Mouse (Mus musculus) cerebellum, adult 8-10 months (tissue): ENCODE data around the gene Zfp595.
"Not testable (repeated sequence)": the region's sequence is repeated elsewhere in the genome, so short reads cannot be mapped to it uniquely, and the experiment has no call there.

Experiments
- DNase-seq: peaks from one replicate; pipeline ENCODE4 v3.0.0; 2022

Zfp595 gene

DNA sequence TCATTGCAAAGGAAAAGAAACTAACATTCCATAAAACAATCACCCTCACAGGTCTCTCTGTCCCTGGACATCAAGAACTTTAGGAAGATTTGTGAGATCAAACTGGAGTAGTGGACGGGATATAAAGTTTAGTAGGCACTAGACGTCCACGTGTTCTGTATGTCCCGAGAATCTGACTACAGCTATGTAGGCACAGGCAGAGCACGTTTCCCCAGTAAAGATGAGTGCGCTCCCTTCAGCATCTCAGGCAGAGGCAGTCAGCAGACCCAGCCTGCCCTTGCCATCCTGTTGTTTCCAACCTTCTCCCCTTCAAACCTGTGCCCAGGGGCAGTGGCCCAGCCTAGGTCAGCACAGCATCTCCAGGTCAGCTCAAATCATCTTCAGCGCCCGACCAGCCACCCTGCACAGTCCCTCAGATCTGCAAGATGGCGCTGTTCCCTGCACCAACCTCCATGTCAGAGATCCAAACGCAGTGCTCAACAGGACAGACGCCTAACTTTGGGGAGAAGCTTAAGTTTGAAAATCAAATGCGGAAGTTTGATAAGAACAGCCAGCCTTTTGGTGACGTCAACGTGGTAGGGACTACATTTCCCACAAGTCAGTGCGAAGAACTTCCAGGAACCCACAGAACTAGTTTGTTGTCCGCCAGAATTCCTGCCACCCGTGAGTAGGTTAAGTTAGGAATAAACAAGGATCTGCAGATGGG is at the start of gene Zfp595:
Zfp595 (minus strand) TSS at position 552 of the 706 bp plus-strand sequence.
- DNase-seq: peak; percentile 69

DNA sequence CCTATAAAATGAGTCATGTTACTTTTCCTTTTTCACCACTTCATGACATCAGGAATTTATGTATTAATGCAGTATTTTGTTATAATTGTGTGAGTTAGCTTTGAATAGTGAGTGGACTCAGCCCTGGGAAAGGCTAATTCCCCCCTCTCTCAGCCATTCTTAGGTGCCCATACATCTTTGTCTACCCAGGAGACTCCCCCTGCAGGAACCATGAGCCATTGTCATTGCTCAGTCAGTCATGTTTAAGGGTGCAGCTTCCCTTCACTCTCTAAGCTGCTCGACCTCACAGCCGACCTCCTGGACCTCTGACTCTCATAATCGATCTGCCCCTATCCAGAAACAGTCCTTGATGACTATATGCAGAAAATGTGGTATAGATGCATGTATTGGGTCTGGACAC is 43.9 kb upstream of the Zfp595 start:
- not testable (repeated sequence) for DNase-seq

DNA sequence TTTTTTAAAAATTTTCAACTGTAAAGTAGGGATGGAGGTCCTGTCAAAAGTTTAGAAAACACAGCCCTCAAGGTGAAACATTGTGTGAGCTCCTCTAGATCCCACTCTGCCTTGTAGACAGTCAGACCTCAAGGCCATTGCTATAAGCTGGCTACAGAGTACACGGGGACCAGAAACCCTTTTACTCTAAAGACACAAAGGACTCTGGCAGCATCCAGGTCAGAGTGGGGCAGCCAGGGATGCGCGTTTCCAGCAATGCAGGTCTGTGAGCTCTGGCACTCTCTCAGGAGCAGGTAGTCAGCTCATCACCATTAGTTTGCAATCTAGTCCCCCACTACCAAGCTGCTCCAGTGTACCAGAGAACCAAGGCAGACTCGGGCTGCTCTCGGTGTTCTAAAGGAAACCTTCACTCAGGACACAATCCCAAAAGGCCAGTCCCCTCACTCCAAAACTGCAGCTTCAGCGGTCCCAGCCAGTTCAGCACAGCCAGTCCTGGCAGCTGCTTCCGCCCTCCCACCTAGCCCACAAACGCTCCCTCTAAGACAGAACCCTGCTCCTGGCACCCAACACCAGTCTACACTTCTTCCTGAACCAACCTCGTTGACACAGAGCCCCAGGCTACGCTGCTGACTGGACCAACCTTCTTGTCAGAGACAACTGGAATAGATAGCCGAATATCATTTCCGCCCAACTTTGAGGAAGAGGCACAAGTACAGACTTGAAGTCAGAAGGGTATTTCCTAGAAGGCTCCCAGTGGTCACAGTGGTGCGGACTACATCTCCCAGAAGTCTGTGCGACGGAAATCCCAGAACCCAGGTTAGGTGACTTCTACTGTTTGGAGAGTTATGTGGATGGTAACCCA is 42.9 kb upstream of the Zfp595 start, which contains the start of the genes Gm28041 and Zfp456:
Gm28041 (minus strand) TSS at position 684 of the 862 bp plus-strand sequence.
Zfp456 (minus strand) TSS at position 761 of the 862 bp plus-strand sequence.
- not testable (repeated sequence) for DNase-seq

DNA sequence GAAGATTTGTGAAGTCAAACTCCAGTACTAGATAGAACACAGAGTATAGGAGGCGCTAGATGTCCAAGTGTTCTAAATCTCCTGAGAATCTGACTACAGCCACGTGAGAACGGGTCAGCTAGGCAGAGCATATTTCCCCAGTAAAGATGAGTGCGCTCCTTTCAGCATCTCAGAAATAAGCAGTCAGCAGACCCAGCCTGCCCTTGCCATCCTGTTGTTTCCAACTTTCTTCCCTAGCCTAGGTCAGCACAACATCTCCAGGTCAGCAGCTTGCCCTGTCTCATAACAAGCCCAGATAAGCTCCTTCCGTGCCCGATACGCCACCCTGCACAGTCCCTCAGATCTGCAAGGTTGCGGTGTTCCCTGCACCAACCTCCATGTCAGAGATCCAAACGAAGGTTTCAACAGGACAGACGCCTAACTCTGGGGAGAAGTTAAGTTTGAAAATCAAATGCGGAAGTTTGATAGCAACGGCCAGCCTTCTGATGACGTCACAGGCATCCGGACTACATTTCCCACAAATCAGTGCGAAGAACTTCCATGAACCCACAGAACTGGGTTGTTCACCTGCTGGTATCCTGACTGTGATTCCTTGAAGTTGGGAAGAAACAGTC is 27.9 kb upstream of the Zfp595 start, which contains the start of the genes Gm28044 and Zfp953:
Gm28044 (minus strand) TSS at position 406 of the 614 bp plus-strand sequence.
Zfp953 (minus strand) TSS at position 475 of the 614 bp plus-strand sequence.
- DNase-seq: peak; percentile 87

DNA sequence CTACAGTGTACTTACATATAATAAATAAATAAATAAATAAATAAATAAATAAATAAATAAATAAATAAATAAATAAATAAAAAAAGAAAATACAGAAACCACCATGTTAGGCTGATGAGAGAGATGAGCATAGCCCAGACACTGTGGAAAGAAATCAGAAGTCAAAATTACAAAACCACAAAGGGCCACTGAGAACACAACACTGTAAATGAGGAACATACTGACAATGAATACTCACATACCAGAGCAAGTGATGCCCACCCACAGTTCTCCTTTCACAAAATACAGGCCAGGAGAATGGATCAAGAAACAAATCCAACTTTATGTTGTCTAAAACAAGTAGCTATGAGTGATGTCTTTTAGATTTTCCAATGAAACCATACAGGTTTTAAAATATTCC is 19.5 kb upstream of the Zfp595 start:
- no peak for DNase-seq

DNA sequence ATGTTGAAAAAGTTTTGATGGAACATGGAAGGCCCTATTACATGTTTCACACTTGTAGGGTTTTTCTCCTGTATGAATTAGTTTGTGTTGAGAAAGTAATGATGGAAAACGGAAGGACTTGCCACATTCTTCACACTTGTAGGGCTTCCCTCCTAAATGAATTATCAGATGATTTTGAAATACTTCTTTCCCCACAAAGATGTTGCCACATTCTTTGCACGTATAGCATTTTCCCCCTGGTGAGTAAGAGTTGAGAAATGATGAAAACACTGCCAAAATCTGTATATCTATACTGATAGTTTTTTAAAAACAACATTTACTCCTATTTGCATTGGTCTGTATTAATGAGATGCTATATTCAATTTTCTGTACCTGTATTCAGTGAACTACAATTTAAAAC is 11.1 kb upstream of the Zfp595 start:
- DNase-seq: no peak

DNA sequence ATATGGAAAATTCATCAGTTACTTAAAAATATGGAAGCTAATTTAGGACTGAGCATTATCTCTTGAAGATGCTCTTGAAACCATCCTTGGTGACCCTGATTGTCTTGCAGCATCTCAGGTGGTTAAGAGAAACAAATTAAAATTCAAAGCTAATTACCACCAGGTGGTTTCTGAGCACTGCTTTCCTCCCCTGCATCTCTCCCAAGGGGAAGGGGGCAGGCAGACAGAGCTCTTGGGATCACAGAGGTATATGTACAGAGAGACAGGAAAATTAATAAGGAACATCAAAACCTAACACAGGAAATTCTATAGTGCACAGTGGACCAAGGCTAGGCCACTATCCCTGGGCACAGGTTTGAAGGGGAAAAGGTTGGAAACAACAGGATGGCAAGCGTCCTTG is 507 bp upstream of the Zfp595 start:
- no peak for DNase-seq

DNA sequence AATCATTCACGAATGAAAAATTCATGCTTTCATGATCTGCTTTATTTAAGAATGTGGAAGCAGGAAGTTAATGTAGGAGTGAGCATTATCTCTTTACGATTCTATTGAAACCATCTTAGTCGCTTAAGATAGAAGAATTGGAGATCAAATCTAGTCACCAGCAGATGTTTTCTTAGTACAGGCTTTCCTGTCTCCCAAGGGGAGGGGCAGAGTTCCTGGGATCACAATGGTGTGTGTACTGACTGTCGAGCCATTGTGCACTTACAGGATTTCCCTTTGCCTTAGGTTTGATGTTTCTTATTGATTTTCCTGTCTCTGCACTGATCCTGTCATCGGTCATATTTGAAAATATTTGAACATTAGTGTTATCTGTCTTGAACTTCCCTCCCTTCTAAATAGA is 25.7 kb downstream of the Zfp595 start:
- DNase-seq: no peak

DNA sequence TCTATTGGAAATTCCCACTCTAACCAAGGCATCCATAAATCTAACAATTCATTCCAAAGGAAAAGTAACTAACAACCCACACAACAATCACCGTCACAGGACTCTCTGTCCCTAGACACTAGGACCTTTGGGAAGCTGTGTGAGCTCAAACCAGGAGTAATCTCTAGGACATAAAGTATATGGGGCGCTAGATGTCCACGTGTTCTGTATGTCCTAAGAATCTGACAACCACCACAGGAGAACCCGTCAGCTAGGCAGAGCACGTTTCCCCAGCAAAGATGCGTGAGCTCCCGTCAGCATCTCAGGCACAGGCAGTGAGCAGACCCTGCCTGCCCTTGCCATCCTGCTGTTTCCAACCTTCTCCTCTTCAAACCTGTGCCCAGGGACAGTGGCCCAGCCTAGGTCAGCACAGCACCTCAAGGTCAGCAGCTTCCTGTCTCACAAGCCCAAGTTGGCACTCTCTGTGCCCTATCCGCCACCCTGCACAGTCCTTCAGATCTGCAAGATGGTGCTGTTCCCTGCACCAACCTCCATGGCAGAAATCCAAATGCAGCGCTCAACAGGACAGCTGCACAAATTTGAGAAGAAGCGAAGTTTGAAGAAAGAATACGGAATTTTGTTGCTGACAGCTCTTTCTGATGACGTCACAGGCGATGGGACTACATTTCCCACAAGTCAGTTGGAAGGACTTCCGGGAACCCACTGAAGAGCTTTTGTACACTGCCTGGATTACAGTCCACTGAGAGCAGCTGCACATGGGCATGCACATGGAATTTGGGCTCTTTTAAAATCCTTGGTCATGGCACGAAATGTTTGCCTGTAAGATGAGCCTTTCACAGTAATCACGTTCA is 26.3 kb downstream of the Zfp595 start, which contains the start of gene Zfp457:
Zfp457 (minus strand) TSS at position 664 of the 851 bp plus-strand sequence.
- peak; percentile 88 for DNase-seq

DNA sequence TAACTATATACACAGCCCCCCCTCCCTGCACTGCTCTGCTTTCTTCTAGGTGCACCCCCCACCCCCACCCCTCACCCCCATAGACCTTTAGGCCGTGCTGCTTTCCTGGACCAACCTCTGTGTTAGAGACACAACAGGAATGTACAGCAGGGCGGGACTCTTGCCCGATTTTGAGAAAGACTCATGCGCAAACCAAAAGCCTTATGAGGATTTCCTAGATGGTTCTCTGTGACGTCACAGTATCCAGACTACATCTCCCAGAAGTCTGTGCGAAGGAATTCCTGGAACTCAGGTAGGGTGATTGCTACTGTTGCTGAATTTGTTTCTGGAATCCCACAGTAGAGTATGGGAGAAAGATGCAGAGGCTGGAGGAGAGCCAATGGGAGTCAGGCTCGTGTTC is 54.1 kb downstream of the Zfp595 start, which contains the start of gene Zfp458:
Zfp458 (minus strand) TSS at position 153 of the 400 bp plus-strand sequence.
- no peak for DNase-seq

DNA sequence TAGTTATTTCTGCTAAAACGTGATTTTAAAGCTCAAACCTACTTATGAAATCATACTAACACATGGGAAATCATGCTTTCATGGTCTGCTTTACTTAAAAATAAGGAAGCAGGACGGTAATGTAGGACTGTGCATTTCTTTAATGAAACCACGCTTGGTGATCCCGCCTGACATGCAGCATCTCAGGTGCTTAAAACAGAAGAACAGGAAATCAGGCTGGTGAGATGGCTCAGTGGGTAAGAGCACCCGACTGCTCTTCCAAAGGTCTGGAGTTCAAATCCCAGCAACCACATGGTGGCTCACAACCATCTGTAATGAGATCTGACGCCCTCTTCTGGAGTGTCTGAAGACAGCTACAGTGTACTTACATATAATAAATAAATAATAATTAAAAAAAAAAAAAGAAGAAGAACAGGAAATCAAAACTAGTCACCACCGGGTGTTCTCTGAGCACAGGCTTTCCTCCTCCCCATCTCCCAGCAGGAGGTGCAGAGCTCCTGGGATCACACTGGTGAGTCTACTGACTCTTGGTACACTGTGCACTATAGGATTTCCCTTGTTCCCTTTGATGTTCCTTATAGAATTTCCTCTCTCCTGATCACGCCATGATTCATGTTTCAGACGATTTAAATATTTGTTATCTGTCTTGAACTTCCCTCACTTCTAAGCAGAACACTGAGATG is 62.8 kb downstream of the Zfp595 start:
- DNase-seq: not testable (repeated sequence)

DNA sequence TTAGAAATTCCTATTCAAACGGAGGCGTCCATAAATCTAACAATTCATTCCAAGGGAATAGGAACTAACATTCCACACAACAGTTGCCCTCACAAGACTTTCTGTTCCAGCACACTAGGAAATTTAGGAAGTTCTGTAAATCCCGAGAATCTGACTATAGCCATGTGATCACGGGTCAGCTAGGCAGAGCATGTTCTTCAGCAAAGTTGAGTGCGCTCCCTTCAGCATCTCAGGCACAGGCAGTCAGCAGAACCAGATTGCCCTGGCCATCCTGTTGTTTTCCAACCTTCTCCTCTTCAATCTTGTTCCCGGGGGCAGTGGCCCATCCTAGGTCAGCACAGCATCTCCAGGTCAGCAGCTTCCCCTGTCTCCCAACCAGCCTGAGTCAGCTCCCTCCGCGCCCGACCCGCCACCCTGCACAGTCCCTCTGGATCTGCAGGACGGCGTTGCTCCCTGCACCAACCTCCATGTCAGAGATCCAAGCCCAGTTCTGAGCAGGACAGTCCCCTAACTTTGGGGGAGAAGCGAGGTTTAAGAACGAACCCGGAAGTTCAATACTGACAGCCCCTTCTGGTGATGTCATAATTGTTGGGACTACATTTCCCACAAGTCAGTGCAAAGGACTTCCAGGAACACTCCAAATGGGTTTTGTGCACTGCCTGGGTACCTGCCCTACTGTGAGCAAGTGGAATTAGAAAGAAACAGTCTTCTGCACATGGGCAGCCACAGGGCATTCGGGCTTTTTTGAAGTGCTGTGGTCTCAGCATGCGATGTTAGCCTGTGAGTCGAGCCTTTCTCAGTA is 63.6 kb downstream of the Zfp595 start:
- DNase-seq: peak; percentile 76
